10 mouse cellular contexts compared by ENCODE assay signal in the genomic region with DNA sequence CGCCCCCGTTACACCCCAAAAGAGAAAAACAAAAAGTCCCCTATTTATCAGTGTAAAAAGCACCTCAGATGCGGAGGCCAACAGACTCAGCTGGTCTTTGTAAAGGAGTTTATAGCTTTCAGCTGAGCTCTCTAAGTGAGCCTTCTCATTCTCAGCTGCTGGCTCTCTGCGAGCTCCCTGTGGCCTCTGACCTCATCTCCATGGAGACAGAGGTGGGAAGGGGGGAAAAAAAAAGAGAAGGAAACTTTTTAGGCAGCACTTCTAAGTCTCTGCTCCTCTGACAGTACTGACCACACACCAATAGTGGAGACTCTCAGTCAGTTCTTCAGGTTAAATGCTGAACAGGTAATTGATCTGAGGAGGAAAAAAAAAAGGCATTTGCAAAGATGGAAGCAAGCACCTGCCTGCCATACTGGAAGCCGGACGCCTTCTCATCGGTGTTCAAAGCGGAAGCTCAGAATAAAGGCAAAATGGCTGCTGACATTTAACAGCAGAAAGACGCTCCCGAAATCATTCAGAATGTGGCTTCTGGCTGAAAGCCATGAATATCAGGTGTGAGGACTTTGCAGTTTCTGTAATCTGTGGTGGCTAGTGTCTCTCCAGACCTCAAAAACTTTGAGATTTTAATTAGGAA. TPM values are rescaled to one million over a fixed set of nuclear protein-coding genes. Genes with fewer than 3 reads are reported as not detected.
DNase-seq lines count a peak whose midpoint lies in the region; ATAC-seq lines count a peak whose summit lies in the region.
"Had no signal": no experiment of that assay in that cellular context is flagged by ENCODE, and none has a peak within 500 bp of the region (broad histone marks: within the 10 kb centered on the region; RNA-seq: fewer than 3 reads in every experiment).

No protein-coding gene starts in this region.

- H3K27me3 ChIP-seq in hindbrain, embryonic 12.5 days = 0 out of 2 replicates have a peak, but pooled peaks cover 3% of the 10 kb centered on the region
- peaks cover 4% of the 10 kb centered on the region; the same call in 1 of the 2 replicates for H3K27me3 ChIP-seq in midbrain, embryonic 12.5 days
- H3K27me3 ChIP-seq: liver, embryonic 13.5 days had no signal

- peak; percentile 58 for DNase-seq in kidney, postnatal 10 days
- no peak for DNase-seq in kidney, adult 11 months
- DNase-seq in embryo, embryonic 10.5 days (ENCODE audit: low spot score) = peak; percentile 90
- no peak for DNase-seq in adrenal gland, adult (ENCODE audit: inconsistent age in 2 of 2, low spot score in 1 of 2)
- no peak for DNase-seq in spleen, adult 12 weeks (ENCODE audit: low spot score)
- DNase-seq: liver, embryonic 13.5 days had no signal

- ATAC-seq in hindbrain, embryonic 12.5 days (ENCODE audit: low FRiP score) = peak; percentile 78
- peak; percentile 88 for ATAC-seq in midbrain, embryonic 12.5 days (ENCODE audit: low FRiP score, low read depth)
- no peak for ATAC-seq in monocyte, adult 5-6 weeks (replicated peaks; ENCODE audit: insufficient number of reproducible peaks, low FRiP score, low TSS enrichment, poor library complexity, severe bottlenecking)

- H3K36me3 ChIP-seq in hindbrain, embryonic 12.5 days = no peaks in the 10 kb centered on the region
- no peaks in the 10 kb centered on the region for H3K36me3 ChIP-seq in midbrain, embryonic 12.5 days
- H3K36me3 ChIP-seq: liver, embryonic 13.5 days had no signal

- WGBS in hindbrain, embryonic 12.5 days = 9% methylated on average over 10 of the region's 10 CpGs
- WGBS in midbrain, embryonic 12.5 days = 12% methylated on average over 10 of the region's 10 CpGs

- no peak overlapping the region; the same call in 1 of the 2 replicates for H3K27ac ChIP-seq in hindbrain, embryonic 12.5 days
- 0 out of 2 replicates have a peak overlapping the region, but pooled peaks have one; percentile 6 for H3K27ac ChIP-seq in midbrain, embryonic 12.5 days (replicated peaks)
- H3K27ac ChIP-seq: liver, embryonic 13.5 days had no signal

- H3K9ac ChIP-seq in hindbrain, embryonic 12.5 days = no peak overlapping the region
- no peak overlapping the region for H3K9ac ChIP-seq in midbrain, embryonic 12.5 days (replicated peaks)
- H3K9ac ChIP-seq: liver, embryonic 13.5 days had no signal

- H3K4me2 ChIP-seq in hindbrain, embryonic 12.5 days (replicated peaks) = peak overlapping the region; percentile 31
- H3K4me2 ChIP-seq in midbrain, embryonic 12.5 days (replicated peaks) = peak overlapping the region; percentile 32
- H3K4me2 ChIP-seq: liver, embryonic 13.5 days had no signal

- no peak overlapping the region for H3K4me3 ChIP-seq in hindbrain, embryonic 12.5 days
- H3K4me3 ChIP-seq in midbrain, embryonic 12.5 days = no peak overlapping the region
- H3K4me3 ChIP-seq: erythroblast, embryonic 14.5 days; liver, embryonic 13.5 days had no signal

- H3K4me1 ChIP-seq in hindbrain, embryonic 12.5 days = peaks cover 10% of the 10 kb centered on the region
- H3K4me1 ChIP-seq in midbrain, embryonic 12.5 days = peaks cover 15% of the 10 kb centered on the region
- H3K4me1 ChIP-seq: liver, embryonic 13.5 days had no signal

- H3K9me3 ChIP-seq in hindbrain, embryonic 12.5 days (replicated peaks) = no peaks in the 10 kb centered on the region
- no peaks in the 10 kb centered on the region for H3K9me3 ChIP-seq in midbrain, embryonic 12.5 days
- H3K9me3 ChIP-seq: liver, embryonic 13.5 days had no signal

RNA-seq across cellular contexts. Expression of gene Pik3r1, which starts 45.4 kb away (rescaled TPM):
- 31.4 and 34.9 TPM in 2 replicates for polyA plus RNA-seq in hindbrain, embryonic 12.5 days (2016; fragmentation: Nextera tagmentation; extraction: Ambion mirVana)
- polyA plus RNA-seq in midbrain, embryonic 12.5 days (2016; fragmentation: Nextera tagmentation; extraction: Ambion mirVana) = 22.8 and 25.0 TPM in 2 replicates
- total RNA-seq in monocyte, adult 5-6 weeks (2017) = 284 to 565 TPM (median 296 TPM) in 3 replicates

Comparison
In these comparisons a context has a peak if more than half of its experiments do, and no peak if none do; other contexts are left out.
1. DNase-seq: peak in kidney, postnatal 10 days (single experiment) and embryo, embryonic 10.5 days (single experiment); none in kidney, adult 11 months (single experiment), adrenal gland, adult (0 of 2) and spleen, adult 12 weeks (single experiment).